In the genomic region with DNA sequence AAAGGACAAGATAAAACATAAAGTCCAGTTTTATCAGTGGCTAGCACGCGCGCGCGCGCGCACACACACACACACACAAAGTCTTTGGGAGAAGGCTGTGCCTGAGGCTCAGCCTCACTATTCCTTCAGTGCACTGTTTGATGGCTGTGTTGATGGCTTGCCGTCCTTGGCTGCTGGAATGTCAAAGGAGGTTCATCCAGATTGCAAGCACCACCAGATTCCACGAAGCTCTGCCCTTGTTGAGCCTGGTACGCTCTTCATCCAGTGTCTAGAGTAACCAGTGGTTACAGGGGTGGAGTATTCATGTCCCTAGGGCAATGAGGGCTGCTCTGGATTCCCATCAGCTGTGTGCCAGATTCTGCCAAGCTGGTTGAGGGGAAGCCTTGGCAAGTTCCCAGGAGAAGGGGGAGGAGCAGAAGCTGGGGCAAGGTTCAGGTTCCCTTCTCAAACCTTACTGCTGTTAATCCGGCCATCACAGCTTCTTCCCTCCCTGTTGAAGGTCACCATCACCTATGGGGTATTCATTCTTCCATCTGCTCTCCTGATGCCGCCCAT, we compare ENCODE assay signal across 9 mouse cellular contexts. TPM values are rescaled to one million over a fixed set of nuclear protein-coding genes. Genes with fewer than 3 reads are reported as not detected.
A peak's percentile ranks its signal among the peaks of the same experiment; 100 is the strongest.
DNase-seq lines count a peak whose midpoint lies in the region; ATAC-seq lines count a peak whose summit lies in the region.
"Had no signal": no experiment of that assay in that cellular context is flagged by ENCODE, and none has a peak within 500 bp of the region (broad histone marks: within the 10 kb centered on the region; RNA-seq: fewer than 3 reads in every experiment).

No protein-coding gene starts in this region.

- 81% methylated on average over 12 of the region's 12 CpGs for WGBS in stomach, embryonic 16.5 days

- H3K36me3 ChIP-seq in stomach, embryonic 16.5 days (ENCODE audit: control insufficient read depth, insufficient read depth, low read length): 0 out of 2 replicates have a peak, but pooled peaks cover 8% of the 10 kb centered on the region

- no peak overlapping the region for H3K9ac ChIP-seq in stomach, embryonic 16.5 days (ENCODE audit: low read length)

- H3K4me1 ChIP-seq in stomach, embryonic 16.5 days (ENCODE audit: control insufficient read depth, insufficient read depth, low read length): peaks cover 84% of the 10 kb centered on the region

- H3K4me3 ChIP-seq in stomach, embryonic 16.5 days (replicated peaks; ENCODE audit: low read length): no peak overlapping the region

- no peak overlapping the region for H3K4me2 ChIP-seq in stomach, embryonic 16.5 days (ENCODE audit: low read depth, low read length)

- peak overlapping the region; percentile 57; the same call in 1 of the 2 replicates for H3K27ac ChIP-seq in stomach, embryonic 16.5 days (ENCODE audit: low read length)
- H3K27ac ChIP-seq: macrophage had no signal

- no peaks in the 10 kb centered on the region for H3K9me3 ChIP-seq in stomach, embryonic 16.5 days (replicated peaks; ENCODE audit: control insufficient read depth, low read length)

- DNase-seq in cerebellum, adult 9-11 months: peak; percentile 52
- no peak for DNase-seq in cerebellum, postnatal 36 days
- peak; percentile 40 for DNase-seq in ovary, adult 18-20 months (ENCODE audit: low spot score)
- DNase-seq in ovary, postnatal 36 days (ENCODE audit: low spot score): no peak
- DNase-seq in kidney, postnatal 14 days: peak; percentile 92
- DNase-seq in spleen, postnatal 14 days (ENCODE audit: low spot score in 2 of 2): no peak
- DNase-seq in B cell, adult 2 months: no peak

- no peaks in the 10 kb centered on the region for H3K27me3 ChIP-seq in stomach, embryonic 16.5 days (ENCODE audit: control insufficient read depth, insufficient read depth, low read length)

- no peak for ATAC-seq in stomach, embryonic 16.5 days (ENCODE audit: insufficient read depth, low FRiP score)

RNA-seq across cellular contexts. Expression of gene Srebf1, which starts 40.2 kb away (rescaled TPM):
- 63.4 and 69.8 TPM in 2 replicates for polyA plus RNA-seq in stomach, embryonic 16.5 days (2015; fragmentation: Nextera tagmentation; extraction: Ambion mirVana)

Comparison
In these comparisons a context has a peak if more than half of its experiments do, and no peak if none do; other contexts are left out.
1. DNase-seq: peak in cerebellum, adult 9-11 months (single experiment), ovary, adult 18-20 months (single experiment) and kidney, postnatal 14 days (single experiment); none in cerebellum, postnatal 36 days (0 of 2), ovary, postnatal 36 days (single experiment), spleen, postnatal 14 days (0 of 2) and B cell, adult 2 months (0 of 2).